Mouse (Mus musculus) ES-E14 (cell line): ENCODE data around the gene Gm5039. TPM values are rescaled to one million over a fixed set of nuclear protein-coding genes. Genes with fewer than 3 reads are reported as not detected.
"Not testable (repeated sequence)": the region's sequence is repeated elsewhere in the genome, so short reads cannot be mapped to it uniquely, and the experiment has no call there.

ENCODE experiments used
- DNase-seq: peaks from one replicate; pipeline ENCODE4 v3.0.0-alpha.2; 2013; ENCODE audit warnings: low read depth, low spot score
- H3K27ac ChIP-seq: 2 replicates; pipeline ENCODE4 v1.5.1; 2012; ENCODE audit warnings: low read depth, mild to moderate bottlenecking, low read length, moderate library complexity, mixed read lengths; ENCODE audit not compliant: poor library complexity, insufficient read depth, severe bottlenecking
- H3K36me3 ChIP-seq: 2 replicates; pipeline ENCODE4 v1.6.1; 2012; ENCODE audit warnings: mild to moderate bottlenecking, low read length, moderate library complexity, mixed read lengths; ENCODE audit not compliant: control insufficient read depth, poor library complexity, insufficient read depth, severe bottlenecking
- H3K4me1 ChIP-seq, 2 experiments: fragments of 150-350 bp in 1 of 2; sonication (generic) in 1 of 2; 2 replicates each; pipeline ENCODE4 v1.6.1; 2012; ENCODE audit warnings: low read length in 2 of 2, mild to moderate bottlenecking in 1 of 2, mixed read lengths in 1 of 2; ENCODE audit not compliant: control insufficient read depth in 2 of 2, insufficient read depth in 2 of 2, poor library complexity in 1 of 2
- H3K4me3 ChIP-seq, 2 experiments: fragments of 150-350 bp in 1 of 2; sonication (generic) in 1 of 2; 2 replicates each; pipeline ENCODE4 v1.5.1; 2012; ENCODE audit warnings: low read length in 2 of 2, low read depth in 1 of 2, mild to moderate bottlenecking in 1 of 2, mixed read lengths in 1 of 2; ENCODE audit not compliant: insufficient read depth in 1 of 2, poor library complexity in 1 of 2, severe bottlenecking in 1 of 2
- H3K9ac ChIP-seq: 2 replicates; pipeline ENCODE4 v1.6.1; 2012; ENCODE audit warnings: low read depth, mild to moderate bottlenecking, low read length, mixed read lengths; ENCODE audit not compliant: poor library complexity, insufficient read depth, severe bottlenecking
- H3K9me3 ChIP-seq: fragments of 150-350 bp; sonication (generic); 2 replicates; pipeline ENCODE4 v1.6.1; 2012; ENCODE audit warnings: low read depth, mild to moderate bottlenecking, low read length; ENCODE audit not compliant: control insufficient read depth, insufficient read depth
- CHD2 ChIP-seq: IDR thresholded peaks from 2 replicates; pipeline ENCODE4 v1.6.1; 2014; ENCODE audit warnings: mild to moderate bottlenecking, low read depth, low read length, inconsistent platforms
- HCFC1 ChIP-seq: IDR thresholded peaks from 2 replicates; pipeline ENCODE4 v1.6.1; 2012; ENCODE audit warnings: low read length, inconsistent platforms, borderline replicate concordance; ENCODE audit not compliant: insufficient read depth
- MAFK ChIP-seq: IDR thresholded peaks from 2 replicates; pipeline ENCODE4 v1.6.1; 2014; ENCODE audit warnings: mild to moderate bottlenecking, low read depth, low read length, inconsistent platforms; ENCODE audit not compliant: insufficient read depth
- ZC3H11A ChIP-seq: IDR thresholded peaks from 2 replicates; pipeline ENCODE4 v1.6.1; 2012; ENCODE audit warnings: low read depth, mild to moderate bottlenecking, inconsistent platforms, low read length, borderline replicate concordance
- ZNF384 ChIP-seq: IDR thresholded peaks from 2 replicates; pipeline ENCODE4 v1.6.1; 2012; ENCODE audit warnings: low read depth, low read length, inconsistent platforms
- in situ Hi-C, 2 experiments: fragments of 600-800 bp; cut with MboI; formaldehyde crosslinking; loops; one replicate each; pipeline ENCODE4 v1.15.1; 2025; ENCODE audit warnings: low sequenced_read_pairs in 2 of 2, inconsistent platforms in 1 of 2; ENCODE audit not compliant: unreplicated experiment in 2 of 2
- total RNA-seq: library from RNA; depleted of rRNA; stranded (reverse); fragments of 300-350 nt; gene quantifications from 2 replicates; pipeline ENCODE4 v1.2.3, GENCODE M21; 2012; rRNA removed

Gm5039 gene
- total RNA-seq: 32.3 and 39.8 TPM in 2 replicates

DNA sequence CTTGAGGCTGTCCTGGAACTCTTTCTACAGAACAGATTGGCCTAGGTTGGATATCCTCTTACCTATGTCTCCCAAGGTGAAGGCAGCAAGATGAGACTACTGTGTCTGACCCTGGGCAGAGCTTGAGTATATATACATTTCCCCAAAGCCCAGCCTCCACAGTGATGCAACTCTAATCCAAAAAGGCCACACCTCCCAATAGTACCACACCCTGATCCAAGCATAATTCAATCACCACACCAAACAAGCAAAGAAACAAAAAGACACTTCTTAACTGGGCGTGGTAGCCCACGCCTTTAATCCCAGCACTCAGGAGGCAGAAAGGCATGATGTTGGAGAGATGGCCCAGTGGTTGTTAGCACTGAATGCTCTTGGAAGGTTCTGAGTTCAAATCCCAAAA lies at the start of gene Gm5039:
Gene Gm5039, minus strand, starts transcription at position 101 of the 400 bp plus-strand sequence.
- DNase-seq, H3K9ac ChIP-seq, H3K4me1 ChIP-seq, H3K9me3 ChIP-seq, in situ Hi-C loops, H3K36me3 ChIP-seq, H3K4me3 ChIP-seq, H3K27ac ChIP-seq: not testable (repeated sequence)

DNA sequence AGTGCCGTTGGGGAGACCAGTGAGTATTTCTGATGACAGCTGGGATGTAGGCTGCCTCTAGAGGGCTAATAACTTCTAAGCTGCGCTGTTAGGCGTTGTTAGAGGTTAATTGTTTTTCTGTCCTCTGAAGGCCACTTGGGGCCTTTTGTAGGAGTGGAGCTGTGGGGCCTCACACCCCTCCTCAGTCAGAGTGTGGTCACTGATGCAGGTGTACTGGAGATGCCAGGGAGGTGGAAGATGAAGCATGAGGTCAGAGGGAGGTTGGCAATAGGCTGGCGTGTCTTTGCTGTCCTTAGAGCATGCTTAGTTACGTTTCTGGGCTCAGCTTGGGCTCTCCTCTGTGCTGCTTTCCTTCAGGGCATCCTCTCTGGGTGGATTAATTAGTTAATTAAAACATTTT lies 48.2 kb upstream of the Gm5039 start:
- Histone ChIP-seq H3K9ac (no peak overlapping the region), H3K27ac (no peak overlapping the region), H3K4me1 (no peaks in the 10 kb centered on the region), H3K4me3 (no peak overlapping the region), H3K9me3 (no peaks in the 10 kb centered on the region), H3K36me3 (no peaks in the 10 kb centered on the region)
- no peak for DNase-seq
- in situ Hi-C loops: no loop called here
- no peak for TF ChIP-seq CHD2
- TF ChIP-seq ZC3H11A: no peak
- TF ChIP-seq MAFK: no peak
- TF ChIP-seq HCFC1: no peak
- no peak for TF ChIP-seq ZNF384

DNA sequence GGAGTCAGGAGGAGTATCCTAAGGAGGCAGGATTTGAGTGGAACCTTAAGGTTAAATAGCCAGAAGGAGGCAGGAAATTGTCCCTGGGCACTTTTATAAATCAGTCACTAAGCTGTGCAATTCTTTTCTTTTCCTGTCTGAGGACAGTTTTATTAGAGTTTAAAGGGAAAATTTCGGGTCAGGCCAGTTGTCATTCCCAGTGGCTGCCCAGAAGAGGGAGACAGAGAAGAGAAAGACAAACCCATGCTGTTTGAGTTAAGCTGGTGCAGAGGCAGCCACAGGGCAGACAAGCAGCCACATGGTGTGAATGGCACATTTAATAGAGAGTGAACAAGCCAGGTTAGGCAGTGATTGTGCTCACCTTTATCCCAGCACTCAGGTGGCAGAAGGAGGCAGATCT lies 46.5 kb upstream of the Gm5039 start:
- H3K9me3 ChIP-seq, H3K27ac ChIP-seq, H3K4me3 ChIP-seq, H3K36me3 ChIP-seq, H3K4me1 ChIP-seq, H3K9ac ChIP-seq, DNase-seq, in situ Hi-C loops: not testable (repeated sequence)

DNA sequence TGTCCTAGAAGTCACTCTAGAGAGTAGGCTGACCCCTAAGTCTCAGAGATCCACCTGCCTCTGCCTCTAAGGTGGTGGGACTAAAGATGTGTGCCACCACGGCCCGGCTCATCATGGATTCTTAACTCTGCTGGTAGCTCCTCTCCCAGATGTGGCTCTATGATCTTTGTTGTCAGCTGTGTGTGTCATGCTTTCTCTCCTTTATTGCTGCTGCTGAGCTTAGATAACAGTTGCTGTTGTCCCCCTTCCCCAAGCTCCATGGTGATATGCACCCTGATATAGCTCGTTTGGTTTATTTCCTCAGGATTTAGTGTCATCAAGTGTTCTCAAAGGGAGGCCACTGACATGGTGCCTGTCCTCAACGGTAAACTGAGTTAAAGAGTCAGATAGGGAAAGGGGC lies 45.9 kb upstream of the Gm5039 start:
- H3K9me3 ChIP-seq, H3K4me1 ChIP-seq, DNase-seq, H3K36me3 ChIP-seq, in situ Hi-C loops, H3K9ac ChIP-seq, H3K4me3 ChIP-seq, H3K27ac ChIP-seq: not testable (repeated sequence)

DNA sequence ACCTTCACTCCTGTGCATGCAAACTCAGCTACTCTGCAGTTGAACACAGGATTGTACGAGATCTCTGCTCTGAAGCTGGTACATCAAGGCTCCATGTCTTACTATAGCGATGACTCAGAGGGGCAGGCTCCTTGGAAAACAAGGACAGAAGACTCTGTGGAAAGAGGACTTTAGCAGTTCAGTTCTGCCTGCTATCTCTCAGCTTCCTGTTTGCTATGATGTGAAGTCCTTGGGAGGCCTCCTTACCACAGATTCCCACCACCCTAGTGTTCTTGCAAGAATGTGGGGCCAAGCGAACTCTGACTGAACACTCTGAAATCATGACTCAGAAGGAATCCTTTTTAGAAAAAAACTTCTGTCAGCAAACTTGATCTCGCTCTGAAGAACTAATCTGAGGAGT lies 44.8 kb upstream of the Gm5039 start:
- no peak for DNase-seq
- H3K4me3 ChIP-seq: no peak overlapping the region
- no peaks in the 10 kb centered on the region for H3K4me1 ChIP-seq
- H3K9me3 ChIP-seq: no peaks in the 10 kb centered on the region
- no peak overlapping the region for H3K9ac ChIP-seq
- TF ChIP-seq CHD2 (no peak), ZNF384 (no peak)
- H3K36me3 ChIP-seq: no peaks in the 10 kb centered on the region
- no peak overlapping the region for H3K27ac ChIP-seq
- in situ Hi-C loops: no loop called here
